Mouse (Mus musculus) layer of hippocampus, adult 11-12 months (tissue): Measurements from ENCODE around the gene Kdelc2.

Experiments used
- DNase-seq: peaks from one replicate; pipeline ENCODE4 v3.0.0; 2022; ENCODE audit warnings: low spot score

Kdelc2 gene

GRCm38 (mm10) chr9:53384873-53385272 lies 1.0 kb downstream of the Kdelc2 start:
- DNase-seq = no peak

GRCm38 (mm10) chr9:53387431-53387830 lies 3.6 kb downstream of the Kdelc2 start:
- DNase-seq = no peak

- no peak for DNase-seq
These were observed 5.3 kb downstream of the Kdelc2 start for GRCm38 (mm10) chr9:53389109-53389508.

- no peak for DNase-seq
These were observed 6.3 kb downstream of the Kdelc2 start for GRCm38 (mm10) chr9:53390136-53390535.

GRCm38 (mm10) chr9:53397685-53398387 lies 14.0 kb downstream of the Kdelc2 start:
- no peak for DNase-seq

- peak; percentile 63 for DNase-seq
These were observed 14.5 kb downstream of the Kdelc2 start for GRCm38 (mm10) chr9:53398388-53398700.

GRCm38 (mm10) chr9:53399537-53399936 lies 15.7 kb downstream of the Kdelc2 start:
- DNase-seq = no peak

GRCm38 (mm10) chr9:53400696-53401095 lies 16.9 kb downstream of the Kdelc2 start:
- no peak for DNase-seq

- DNase-seq = no peak
These were observed 17.3 kb downstream of the Kdelc2 start for GRCm38 (mm10) chr9:53401146-53401545.

GRCm38 (mm10) chr9:53402291-53402711 lies 18.5 kb downstream of the Kdelc2 start, which contains the start of gene 4930550C14Rik:
TSS of gene 4930550C14Rik (plus strand) at chr9:53402325.
- no peak for DNase-seq

- DNase-seq = no peak
These were observed 19.2 kb downstream of the Kdelc2 start for GRCm38 (mm10) chr9:53402991-53403390.

- DNase-seq = no peak
These were observed 20.4 kb downstream of the Kdelc2 start for GRCm38 (mm10) chr9:53404050-53404752.

- peak; percentile 73 for DNase-seq
These were observed 21.2 kb downstream of the Kdelc2 start for GRCm38 (mm10) chr9:53404753-53405722.

- no peak for DNase-seq
These were observed 24.7 kb downstream of the Kdelc2 start for GRCm38 (mm10) chr9:53408548-53408947.

GRCm38 (mm10) chr9:53408953-53409361 lies 25.1 kb downstream of the Kdelc2 start:
- no peak for DNase-seq

GRCm38 (mm10) chr9:53409427-53409826 lies 25.6 kb downstream of the Kdelc2 start:
- no peak for DNase-seq

GRCm38 (mm10) chr9:53422133-53422896 lies 38.5 kb downstream of the Kdelc2 start:
- DNase-seq = no peak

- no peak for DNase-seq
These were observed 42.9 kb downstream of the Kdelc2 start for GRCm38 (mm10) chr9:53426726-53427125.

GRCm38 (mm10) chr9:53427638-53428037 lies 43.8 kb downstream of the Kdelc2 start:
- DNase-seq = no peak

GRCm38 (mm10) chr9:53435830-53436570 lies 52.2 kb downstream of the Kdelc2 start:
- DNase-seq = no peak

- DNase-seq = no peak
These were observed 66.8 kb downstream of the Kdelc2 start for GRCm38 (mm10) chr9:53450609-53451008.
